Mouse (Mus musculus) liver, adult (tissue): Measurements from ENCODE around the gene Phc1.

Experiments
- GATA4 ChIP-seq: IDR thresholded peaks from 2 replicates; pipeline ENCODE4 v1.6.1; 2014; ENCODE audit warnings: mild to moderate bottlenecking, low read length; ENCODE audit not compliant: insufficient replicate concordance

Phc1 gene

DNA sequence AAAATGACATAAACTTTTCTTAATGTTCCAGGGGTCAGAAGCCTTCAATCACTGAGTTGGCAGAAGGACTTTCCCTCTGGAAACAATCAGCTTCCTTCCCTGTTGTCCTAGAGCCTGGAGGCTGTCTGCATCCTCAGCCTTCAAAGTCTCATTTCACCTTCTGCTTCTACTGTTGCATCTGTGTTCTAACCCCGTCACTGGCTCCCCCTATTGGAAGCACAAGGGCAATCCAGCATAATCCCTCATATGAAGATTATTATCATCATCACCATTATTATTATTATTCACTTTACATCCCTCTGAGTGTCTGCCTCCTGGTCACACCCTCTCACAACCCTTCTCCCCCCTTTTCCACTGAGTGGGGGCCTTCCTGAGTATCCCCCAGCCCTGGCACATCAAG, 52.1 kb downstream of the Phc1 start:
- no peak for TF ChIP-seq GATA4

DNA sequence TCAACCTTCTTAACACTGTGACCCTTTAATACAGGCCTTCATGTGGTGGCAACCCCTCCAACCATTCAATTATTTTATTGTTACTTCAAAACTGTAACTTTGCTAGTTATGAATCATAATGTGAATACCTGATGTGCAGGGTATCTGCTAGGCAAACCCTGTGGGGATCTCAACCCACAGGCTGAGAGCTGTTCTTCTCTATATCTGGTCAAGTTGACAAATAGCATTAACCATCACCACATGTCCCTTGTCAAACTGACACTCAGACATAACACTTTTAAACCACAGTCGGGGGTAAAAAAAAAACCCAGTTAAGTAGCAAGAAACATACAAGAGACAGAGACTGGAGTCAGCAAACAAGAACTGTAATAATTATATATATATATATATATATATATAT, 55.5 kb downstream of the Phc1 start:
- no peak for TF ChIP-seq GATA4

DNA sequence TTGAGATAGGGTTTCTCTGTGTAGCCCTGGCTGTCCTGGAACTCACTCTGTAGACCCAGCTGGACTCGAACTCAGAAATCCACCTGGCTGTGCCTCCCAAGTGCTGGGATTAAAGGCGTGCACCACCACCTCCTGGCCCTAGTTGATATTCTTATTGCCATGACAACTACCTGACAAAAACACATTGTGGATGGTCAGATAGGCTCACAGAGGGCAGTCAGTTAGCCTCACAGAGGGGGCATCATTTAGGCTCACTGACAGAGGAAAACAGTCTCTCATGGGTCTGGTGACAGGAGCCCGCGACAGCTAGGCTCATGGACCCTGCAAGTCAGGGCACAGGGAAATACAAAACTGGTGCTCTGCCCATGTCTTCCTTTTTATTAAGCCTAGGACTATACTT, 56.1 kb downstream of the Phc1 start:
- no peak for TF ChIP-seq GATA4

DNA sequence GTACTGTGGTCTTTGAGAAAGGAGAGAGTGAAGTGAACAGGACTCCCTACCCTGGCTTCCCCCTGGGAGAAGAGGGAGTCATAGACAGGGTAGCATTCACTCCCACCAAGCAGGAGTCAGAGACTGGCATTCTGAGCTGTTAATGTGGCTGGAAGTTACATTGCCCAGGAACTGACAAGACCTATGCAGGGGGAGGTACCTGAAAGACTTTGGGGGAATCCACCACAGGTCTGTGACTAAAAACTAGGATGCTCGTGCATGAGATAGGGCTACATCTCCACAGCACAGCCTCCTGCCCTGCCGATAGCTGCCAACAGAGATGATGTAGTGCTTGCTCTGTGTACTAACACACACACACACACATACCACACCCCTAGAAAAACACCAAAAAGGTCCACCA, 56.9 kb downstream of the Phc1 start:
- no peak for TF ChIP-seq GATA4

DNA sequence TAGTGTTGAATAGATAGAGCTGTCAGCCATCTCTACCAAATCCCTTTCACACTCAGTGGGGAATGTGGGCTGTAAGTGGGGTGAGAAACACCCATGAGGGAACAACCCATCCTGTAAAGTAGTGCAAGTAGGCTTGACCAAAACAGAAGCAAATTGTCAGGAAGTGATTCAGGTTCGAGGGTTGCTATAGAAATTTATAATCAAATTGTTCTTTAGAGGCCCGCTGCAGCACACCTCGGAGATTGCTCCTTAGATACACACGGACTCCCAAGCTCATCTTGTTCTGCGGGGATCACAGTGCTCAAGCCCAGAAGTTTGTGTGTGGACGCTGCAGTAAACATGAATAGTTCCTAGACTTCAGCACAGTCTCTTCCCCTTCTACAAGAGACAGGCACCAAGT, 57.6 kb downstream of the Phc1 start, which contains the start of gene Klrg1:
Gene Klrg1, minus strand, starts transcription at position 101 of the 400 bp plus-strand sequence.
- no peak for TF ChIP-seq GATA4

DNA sequence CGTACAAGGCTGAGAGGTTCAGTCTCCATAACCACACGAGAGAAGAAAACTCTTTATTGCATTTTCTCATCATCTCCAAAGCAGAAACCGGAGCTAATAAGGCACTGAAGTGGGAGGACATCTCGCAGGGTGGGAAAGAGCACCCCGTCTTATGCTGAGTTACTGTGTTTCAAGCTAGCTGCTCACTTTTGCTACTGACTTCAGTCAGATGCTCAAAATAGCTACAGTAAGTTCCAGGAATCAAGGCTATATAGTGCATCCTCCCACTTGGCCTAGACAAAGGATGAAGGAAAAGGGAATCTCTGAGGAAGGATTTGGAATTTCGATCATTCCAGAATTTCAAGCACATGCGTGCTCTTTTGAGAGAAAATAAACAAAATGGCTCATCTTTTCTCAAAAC, 63.8 kb downstream of the Phc1 start:
- no peak for TF ChIP-seq GATA4

DNA sequence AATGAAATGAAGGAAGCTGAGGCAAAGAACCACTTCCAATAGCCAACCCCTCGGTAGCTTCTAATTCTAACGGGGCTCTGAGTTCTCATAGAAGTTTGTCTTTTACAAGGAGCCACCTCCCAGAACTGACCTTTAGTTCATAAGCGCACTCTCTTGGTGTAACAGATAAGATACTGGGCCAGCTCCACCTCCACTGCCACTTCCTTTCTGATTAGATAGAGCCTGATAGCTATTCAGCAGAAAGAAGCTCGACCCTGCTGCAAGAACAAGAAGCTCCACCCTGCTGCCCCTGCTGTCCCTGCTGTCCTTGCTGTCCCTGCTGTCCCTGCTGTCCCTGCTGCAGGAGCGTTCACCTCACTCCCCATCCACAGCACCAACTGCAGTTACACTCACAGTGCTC, 65.8 kb downstream of the Phc1 start:
- TF ChIP-seq GATA4, result no peak

DNA sequence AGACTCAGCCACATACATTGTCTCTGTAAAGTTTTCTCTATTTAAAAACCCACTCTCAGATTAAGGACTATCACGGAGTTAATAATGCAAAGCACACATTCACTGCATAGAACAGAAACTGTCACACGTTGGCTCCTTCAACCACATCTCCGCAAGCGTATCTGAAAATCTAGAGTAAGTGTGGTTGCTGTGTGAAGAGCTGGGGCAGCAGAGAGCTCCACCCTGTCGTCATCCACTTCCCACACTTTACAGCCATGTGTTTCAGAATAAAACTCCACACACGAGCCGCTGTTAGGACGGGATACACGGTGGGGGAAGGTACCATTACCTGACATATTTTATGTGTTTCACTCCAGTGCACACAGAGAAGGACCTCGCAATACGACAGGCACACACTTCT, 70.2 kb downstream of the Phc1 start:
- no peak for TF ChIP-seq GATA4

DNA sequence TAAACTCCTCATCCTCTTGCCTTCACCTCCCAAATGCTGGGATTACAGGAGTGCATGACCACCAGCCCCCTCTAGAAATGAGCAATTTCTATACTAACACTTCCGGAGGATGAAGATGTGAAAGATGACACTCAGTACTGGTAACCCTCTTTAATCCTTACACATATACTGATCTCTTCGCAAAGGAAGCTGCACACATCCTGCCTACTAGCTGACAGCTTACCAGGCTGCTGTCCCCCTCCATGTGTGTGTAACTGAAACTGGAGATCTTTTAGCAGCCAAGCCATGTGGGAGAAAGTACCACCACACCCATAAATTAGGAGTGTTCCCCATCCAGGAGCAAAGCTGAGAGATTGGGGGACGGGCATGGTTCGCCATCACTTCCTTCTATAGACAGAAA, 71.2 kb downstream of the Phc1 start:
- no peak for TF ChIP-seq GATA4

DNA sequence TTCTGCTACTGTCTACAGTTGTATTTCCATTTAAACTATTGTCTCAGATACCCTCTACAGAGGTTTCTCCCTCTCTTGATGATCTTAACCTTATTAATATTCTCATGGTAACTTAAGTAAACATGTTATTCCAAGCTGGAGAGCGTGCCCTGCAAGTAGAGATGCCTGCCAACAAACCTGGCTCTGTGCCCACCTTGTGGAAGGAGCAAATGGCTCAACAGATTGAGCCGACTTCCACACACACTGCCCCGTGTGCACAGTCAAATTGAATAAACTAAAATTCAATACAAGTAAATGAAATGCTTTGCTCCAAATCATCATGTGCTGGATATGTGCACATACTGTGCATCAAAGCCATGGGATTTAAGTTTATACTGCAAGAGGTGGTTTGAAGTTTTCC, 71.8 kb downstream of the Phc1 start:
- TF ChIP-seq GATA4, result no peak
